Mouse (Mus musculus) CD4-positive, CD25-positive, alpha-beta regulatory T cell, adult 4 months (primary cell): ENCODE data around the gene Lgr4. TPM values are rescaled to one million over a fixed set of nuclear protein-coding genes. Genes with fewer than 3 reads are reported as not detected.

Experiments used
- ATAC-seq: one replicate; pipeline ENCODE4 v1.8.0; 2017
- polyA plus RNA-seq, 2 experiments: library from polyadenylated mRNA; unstranded; fragments of 100-300 nt; shearing (Covaris generic); gene quantifications; one replicate each; pipeline ENCODE4 v1.2.1; 2017

Lgr4 gene
- polyA plus RNA-seq, 2 experiments from 2014 or later = 0.08 TPM; not detected in 1

DNA sequence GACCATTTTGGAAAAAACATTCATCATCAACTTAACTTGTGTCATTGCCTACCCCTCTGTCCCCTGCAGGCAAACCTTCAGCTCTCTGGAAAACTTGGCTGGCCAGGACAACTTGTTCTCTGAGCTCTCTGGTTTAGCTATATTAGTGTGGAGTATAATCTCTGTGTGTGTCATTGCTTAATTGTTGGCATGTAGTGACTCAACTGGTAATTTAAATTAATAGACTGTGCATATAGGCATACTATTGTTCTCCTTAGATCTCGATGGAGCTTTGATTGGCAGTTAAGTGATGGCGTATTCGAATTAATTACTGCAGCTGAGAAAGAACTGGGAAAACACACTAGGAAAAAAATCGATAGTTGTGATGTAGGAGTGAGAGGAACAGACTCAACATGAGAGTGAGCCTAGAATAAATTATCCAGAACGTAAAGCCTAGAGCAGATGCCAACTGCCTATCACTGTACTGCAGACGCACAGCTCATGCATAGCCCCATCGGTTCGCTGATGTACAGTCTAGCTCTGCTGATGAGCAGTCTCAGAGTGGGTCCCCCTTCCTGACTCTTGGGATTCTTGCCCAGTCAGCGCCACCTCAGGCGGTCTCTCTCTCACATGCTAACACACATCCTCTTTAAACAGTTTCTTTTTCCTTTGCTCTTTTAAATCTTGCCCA, 35.7 kb downstream of the Lgr4 start:
- no peak for ATAC-seq

- no peak for ATAC-seq
These were observed 36.4 kb downstream of the Lgr4 start for GRCm38 (mm10) chr2:109953893-109954292.

DNA sequence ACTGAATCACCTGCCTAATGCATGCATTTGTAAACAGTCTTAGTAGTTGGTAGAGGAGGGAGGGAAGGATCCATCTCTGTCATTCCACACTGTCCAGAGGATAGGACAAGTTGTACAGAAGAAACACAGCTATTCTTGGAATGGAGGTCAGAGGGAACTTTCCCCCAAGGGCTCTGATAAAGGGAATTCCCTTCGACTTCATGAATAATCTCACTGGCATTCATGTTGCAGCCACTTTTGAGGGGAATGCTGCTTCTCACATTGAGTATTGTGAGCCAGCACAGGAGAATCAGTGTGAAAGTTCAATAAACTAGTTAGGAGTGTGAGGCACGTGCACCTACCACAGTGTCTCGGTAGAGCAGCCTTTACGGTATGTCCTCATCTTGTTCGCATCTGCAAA, 37.6 kb downstream of the Lgr4 start:
- no peak for ATAC-seq

- no peak for ATAC-seq
These were observed 38.5 kb downstream of the Lgr4 start for GRCm38 (mm10) chr2:109955910-109956309.

DNA sequence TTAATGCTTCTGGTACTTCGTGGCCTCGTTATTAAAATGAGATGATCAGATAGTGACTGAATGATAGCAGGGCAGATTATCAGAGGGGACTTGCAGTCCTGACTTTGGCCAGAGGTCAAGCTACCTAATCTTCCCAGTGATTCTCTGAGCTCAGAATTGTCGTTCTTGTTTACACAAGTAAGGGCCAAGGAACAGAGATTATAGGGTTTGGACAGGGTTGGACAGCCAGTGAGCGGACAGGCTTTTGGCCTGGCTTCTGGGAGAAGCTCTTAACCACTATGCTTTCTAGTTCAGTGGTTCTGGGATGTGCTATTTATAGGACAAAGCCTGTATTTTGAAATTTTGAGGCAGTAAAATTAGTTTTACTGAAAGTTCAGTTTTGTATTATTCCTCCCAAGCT, 39.3 kb downstream of the Lgr4 start:
- no peak for ATAC-seq

DNA sequence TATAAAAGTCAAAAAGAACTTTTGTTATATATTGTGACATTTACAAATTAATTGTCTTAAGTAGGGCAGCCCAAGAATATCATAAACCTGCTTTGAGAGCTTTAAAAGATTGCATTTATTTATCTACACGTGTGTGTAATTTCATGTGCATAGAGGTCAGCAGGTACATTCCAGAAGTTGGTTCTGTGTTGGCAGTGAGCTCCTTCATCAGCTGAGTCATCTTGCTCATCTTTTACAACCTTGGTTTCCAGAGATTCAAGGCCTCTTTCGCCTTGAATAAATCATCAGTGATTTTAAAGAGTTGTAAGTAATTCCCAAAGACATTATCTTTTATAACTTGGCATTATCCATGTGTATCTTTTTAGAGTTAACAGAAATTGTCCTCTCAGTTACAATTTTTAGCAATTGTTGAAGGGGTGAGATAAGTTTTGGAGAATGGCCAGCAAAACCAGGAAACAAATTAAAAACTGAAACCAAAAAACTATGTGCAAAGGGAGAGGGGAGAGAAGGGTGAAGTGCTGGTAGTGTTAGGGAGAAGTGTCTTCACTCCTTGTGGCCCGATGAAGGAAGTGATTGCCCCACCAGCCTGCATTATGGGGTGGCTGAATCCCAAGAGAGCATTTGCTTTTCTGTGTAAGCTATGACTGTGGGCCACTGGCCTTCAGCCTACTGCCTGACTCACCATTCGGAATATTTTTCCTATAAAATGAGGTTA, 41.4 kb downstream of the Lgr4 start:
- no peak for ATAC-seq

DNA sequence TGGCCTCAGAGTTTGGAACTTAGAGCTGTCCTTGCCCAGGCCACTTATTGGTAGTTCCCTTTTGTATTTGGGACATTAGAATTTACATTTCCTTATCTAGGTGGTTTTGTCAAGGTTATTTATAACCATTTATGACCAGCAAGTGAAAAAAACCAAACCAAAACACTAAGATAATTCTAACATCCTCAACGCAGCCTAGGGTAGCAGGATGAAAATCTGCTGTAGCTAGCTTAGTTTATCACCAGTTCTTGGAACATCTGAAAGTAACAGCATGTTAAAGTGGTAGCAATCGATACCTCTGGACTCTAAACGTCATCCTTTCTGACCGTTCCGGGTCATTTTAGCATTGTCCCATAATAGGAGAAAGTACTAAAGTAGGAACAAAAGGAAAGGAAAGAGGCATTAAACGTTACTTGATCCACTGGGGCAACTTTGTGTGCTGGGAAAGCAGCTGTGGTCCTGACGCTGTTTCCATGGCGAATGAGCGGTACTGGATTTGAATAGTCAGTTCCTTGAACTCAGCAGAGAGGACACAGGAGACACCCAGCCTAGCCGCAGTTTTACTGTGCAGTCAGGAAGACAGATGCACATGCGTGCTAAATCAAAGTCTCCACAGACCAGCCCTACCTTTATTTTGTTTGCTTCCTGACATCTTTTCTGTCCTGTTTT, 42.1 kb downstream of the Lgr4 start:
- no peak for ATAC-seq

DNA sequence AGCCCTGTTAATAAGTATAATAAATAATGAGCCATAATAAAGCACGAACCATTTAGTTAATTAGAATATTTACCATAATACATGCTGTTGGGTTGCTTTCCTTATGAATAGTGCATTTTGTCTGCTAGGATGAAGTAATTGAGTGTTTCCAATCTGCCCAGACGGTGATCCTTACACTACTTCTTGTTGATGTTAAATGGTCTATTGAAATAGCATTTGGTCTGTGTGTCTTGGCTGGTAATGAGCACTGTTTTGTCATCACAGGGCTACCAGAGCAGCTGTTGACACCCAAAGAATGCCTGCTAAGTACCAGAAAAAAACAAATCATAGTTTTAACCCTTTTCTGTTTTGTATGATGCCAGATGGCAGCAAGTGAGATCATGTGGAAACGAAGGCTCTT, 42.8 kb downstream of the Lgr4 start:
- ATAC-seq = no peak

DNA sequence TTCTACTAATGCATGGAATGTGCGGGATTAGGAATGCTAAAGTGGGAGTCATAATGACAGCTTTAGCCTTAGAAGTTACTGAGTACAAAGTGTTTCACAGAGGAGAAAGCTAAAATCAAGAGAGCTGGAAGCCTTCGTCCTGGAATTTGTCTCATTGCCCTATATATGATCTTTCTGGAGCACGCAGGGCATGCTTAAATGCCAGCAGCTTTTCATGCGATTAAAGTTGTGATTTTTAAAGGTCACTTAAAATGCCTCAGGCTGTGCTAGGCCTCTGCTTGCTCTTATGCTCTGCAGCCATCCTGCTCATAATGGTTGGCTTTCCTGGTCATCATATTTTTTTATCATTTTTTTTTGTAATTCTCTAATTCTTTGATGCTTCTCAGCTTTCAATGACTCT, 43.7 kb downstream of the Lgr4 start:
- ATAC-seq = no peak

- no peak for ATAC-seq
These were observed 46.3 kb downstream of the Lgr4 start for GRCm38 (mm10) chr2:109963591-109964258.

DNA sequence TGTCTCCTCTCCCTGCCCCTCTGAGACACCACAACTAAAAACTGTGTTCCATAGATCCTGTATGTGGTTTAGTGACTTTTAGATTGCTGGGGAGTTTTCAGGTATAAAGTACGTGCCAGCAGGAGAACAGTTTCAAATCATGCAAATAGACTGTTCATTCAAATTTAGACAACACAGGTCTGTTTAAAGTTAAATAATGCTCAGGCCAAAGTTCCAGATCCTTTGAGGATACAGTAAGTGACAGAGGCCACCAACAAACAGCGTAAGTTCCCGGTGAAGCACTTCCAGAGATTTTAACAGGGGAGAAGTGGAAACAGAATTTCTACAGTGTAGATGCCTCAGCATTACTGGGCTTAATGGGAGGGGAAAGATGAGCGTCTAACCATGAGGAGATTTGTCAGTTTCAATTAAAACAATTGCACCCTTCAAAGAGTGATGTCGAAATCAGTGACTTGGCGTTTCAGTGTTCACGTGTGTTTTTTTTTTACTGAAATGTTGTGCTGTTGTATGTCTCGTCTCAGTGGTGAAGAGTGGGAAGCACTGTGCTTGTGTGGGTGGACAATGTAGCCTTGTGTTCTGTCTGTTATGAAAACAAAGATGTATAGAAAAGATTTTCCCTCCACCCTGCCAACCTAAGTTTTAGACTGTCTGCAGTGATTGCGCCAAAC, 48.4 kb downstream of the Lgr4 start:
- no peak for ATAC-seq

DNA sequence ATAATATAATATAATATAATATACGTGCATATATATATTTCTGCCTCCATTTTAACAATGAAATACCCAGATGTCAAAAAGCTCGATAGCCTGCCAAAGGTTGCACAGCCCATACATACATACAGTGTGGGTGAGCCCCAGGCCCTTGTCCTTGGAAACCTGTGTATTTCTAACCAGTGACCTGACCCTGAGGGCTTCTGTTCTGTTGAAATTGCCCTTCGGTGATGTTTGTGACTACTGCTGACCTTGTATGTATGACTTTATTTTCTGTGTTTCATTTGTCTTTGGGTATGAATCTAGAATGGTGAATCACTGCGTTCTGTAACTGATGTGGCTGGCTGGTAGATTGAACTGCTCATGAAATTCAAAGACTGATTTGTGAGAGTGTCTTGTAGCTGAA, 49.4 kb downstream of the Lgr4 start:
- ATAC-seq = no peak

DNA sequence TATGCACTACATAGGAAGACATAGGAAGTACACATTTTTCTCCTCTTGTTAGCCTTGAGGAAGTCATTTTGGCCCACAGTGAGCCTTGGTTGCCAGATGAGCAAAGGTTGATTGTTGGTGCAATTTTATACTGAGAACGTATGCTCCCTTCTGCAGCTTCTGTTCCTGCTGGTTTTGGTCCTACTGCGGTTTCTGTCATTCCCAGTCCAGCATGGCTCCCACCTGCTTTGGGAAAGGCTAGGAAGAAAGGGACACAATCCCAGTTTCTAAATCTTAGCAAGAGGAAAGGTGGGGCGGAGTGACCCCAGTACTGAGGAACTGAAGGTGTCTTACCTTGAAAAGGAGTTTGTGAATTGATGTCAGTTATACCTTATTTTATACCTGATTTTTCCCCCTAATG, 51.9 kb downstream of the Lgr4 start:
- no peak for ATAC-seq

DNA sequence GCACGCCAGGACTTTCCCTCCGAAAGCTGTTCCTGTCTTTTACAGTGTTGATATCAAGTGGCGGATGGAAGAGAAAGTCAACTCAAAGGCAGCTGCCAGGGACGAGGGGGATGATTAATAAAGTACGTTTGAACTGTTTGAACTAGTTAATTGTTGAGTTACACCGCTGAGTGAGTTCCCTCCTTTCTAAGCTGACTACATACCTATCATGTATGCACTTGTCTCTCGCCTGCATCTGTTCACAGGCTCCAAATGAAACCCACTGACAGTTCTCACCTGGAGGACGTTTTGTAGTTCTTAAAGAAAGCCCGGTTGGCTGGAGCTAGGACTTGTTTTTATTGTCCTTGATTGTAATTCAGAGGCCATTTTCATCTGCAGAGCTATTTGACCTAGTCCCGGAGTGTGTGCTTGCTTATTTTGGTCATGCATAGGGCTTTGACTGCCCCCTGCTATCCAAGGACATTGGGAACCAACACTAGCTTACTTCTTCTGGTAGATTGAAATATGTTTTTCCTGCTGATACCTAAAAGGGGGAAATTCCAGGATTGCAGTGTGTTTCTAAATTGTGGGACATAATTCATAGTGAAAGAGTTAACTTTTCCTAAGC, 52.6 kb downstream of the Lgr4 start:
- ATAC-seq = no peak

DNA sequence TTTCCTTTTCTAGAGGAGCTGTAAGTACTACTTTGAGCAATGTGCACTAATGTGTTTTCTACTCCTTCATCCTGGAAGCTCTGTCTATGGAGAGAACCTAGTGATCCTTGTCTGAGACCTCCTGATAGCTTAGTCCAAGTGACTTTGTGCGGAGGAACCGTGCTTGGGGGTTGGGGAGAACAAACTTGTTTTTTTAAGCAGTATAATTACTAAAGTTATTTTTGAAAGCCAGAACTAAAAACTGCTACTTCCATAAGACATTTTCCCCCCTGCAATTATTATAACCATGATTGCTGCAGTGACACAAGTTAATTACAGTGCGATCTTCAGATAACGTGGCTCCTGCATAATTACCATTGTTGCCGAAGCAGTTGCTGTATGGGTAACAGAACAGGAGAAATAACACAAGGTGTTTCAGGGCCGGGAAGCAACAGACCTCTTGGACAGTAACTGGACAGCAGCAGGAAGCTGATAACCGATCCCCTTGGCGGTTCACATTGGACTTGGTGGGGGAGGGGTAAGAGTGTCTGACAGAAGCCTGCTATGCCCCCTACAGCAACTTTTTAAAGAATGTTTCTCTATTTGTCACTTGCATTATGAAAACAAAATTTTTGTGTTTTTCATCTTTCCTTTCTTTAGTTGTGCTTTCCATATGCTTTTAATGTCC, 53.4 kb downstream of the Lgr4 start:
- no peak for ATAC-seq

GRCm38 (mm10) chr2:109972310-109972709, 54.9 kb downstream of the Lgr4 start:
- ATAC-seq = no peak

DNA sequence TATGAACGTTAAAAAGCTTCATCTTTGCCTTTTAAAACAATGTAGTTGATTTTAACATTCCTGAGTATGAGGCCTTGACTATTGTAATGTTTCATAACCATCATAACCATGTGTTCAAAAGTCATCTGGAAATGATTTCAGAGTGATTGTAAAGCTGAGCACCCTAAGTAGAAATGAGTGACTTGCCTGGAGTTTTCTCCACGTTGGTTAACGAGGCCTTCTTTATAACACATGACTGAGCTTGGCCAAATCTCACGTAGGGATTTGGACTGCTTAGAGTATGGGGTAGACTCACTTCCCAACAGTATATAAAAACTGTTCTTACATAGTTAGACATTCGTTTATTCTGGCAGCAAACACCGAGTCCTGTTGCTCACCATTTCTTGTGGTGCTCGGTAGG, 55.5 kb downstream of the Lgr4 start:
- no peak for ATAC-seq

GRCm38 (mm10) chr2:109974807-109975206, 57.4 kb downstream of the Lgr4 start:
- ATAC-seq = no peak

DNA sequence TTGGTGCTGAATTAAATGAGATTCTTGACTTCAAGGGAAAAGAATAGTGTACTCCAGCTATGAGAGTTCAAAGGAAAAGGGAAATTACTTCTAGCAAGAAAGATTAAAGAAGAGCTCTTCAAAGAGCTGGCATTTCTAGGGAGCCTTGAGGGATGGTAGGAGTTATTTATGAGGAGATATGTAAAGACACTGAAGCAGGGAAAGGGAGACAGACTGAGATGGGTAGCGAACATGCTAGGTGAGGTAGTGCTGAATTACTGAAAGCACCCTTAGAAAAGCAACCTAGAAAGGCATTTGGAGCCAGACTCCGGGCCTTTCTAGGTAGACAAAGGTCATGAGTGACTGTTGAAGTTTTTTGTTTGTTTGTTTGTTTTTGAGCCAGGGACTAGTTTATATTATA, 58.7 kb downstream of the Lgr4 start:
- no peak for ATAC-seq

- ATAC-seq = no peak
These were observed 59.9 kb downstream of the Lgr4 start for GRCm38 (mm10) chr2:109977322-109977721.

DNA sequence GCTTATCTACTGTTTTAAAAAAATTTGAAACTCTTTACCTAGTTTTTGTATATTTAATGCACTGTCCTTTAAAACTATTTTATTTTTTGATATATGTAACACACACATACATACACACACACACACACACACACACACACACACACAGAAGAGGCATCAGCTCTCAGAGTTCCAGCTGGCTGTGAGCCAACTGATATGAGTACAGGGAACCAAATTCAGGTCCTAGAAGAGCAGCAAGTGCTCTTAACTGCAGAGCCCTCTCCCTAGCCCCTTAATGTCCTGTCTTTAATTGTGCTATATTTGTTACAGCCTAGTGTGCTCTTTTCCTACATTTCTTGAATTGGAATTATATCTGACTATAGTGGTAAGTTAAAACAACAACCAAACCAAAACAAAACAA, 61.8 kb downstream of the Lgr4 start:
- ATAC-seq = no peak

GRCm38 (mm10) chr2:109983435-109983834, 66.0 kb downstream of the Lgr4 start:
- no peak for ATAC-seq
